Mouse (Mus musculus): ENCODE results near the gene Gal3st1. TPM values are rescaled to one million over a fixed set of nuclear protein-coding genes. Genes with fewer than 3 reads are reported as not detected.

Gal3st1 gene
- total and polyA plus RNA-seq, 2 experiments, result 2.2 to 4.4 TPM

GRCm38 (mm10) chr11:4036365-4037084 lies 53.1 kb downstream of the Gal3st1 start:
- TF ChIP-seq CTCF (IDR thresholded peaks at IDR 0.05; ENCODE audit: low read depth, low read length) (no peak), POLR2A (IDR thresholded peaks at IDR 0.05; ENCODE audit: extremely low read depth, insufficient read depth, low read length) (no peak)
- no peaks in the 10 kb centered on the region for H3K27me3 ChIP-seq (ENCODE audit: control insufficient read depth, insufficient read depth, low read length)
- peak overlapping the region; percentile 97 for H3K27ac ChIP-seq (replicated peaks; ENCODE audit: insufficient read depth, low read depth, low read length)
- WGBS, result 65% methylated on average over 9 of the region's 9 CpGs
- peak overlapping the region; percentile 64 for H3K9ac ChIP-seq (ENCODE audit: low read depth, low read length)
- H3K36me3 ChIP-seq (ENCODE audit: control insufficient read depth, insufficient read depth, low read length), result peaks cover 35% of the 10 kb centered on the region
- H3K4me3 ChIP-seq (ENCODE audit: insufficient read depth, low read depth, low read length), result no peak overlapping the region
- H3K79me2 ChIP-seq (ENCODE audit: control insufficient read depth, insufficient read depth, low read length), result peaks cover 8% of the 10 kb centered on the region; the same call in 1 of the 2 replicates
- peaks cover 21% of the 10 kb centered on the region for H3K4me1 ChIP-seq (ENCODE audit: control insufficient read depth, insufficient read depth, low read length)
- no peak for DNase-seq (ENCODE audit: extremely low read depth, low read depth, low spot score)

GRCm38 (mm10) chr11:4039951-4040350 lies 56.5 kb downstream of the Gal3st1 start:
- TF ChIP-seq CTCF (IDR thresholded peaks at IDR 0.05; ENCODE audit: low read depth, low read length) (no peak), POLR2A (IDR thresholded peaks at IDR 0.05; ENCODE audit: extremely low read depth, insufficient read depth, low read length) (no peak)
- no peak for DNase-seq (ENCODE audit: extremely low read depth, low read depth, low spot score)
- Histone ChIP-seq H3K9ac (ENCODE audit: low read depth, low read length) (no peak overlapping the region), H3K4me3 (ENCODE audit: insufficient read depth, low read depth, low read length) (no peak overlapping the region), H3K4me1 (ENCODE audit: control insufficient read depth, insufficient read depth, low read length) (peaks cover 12% of the 10 kb centered on the region; the same call in 1 of the 2 replicates), H3K27ac (replicated peaks; ENCODE audit: insufficient read depth, low read depth, low read length) (no peak overlapping the region), H3K36me3 (ENCODE audit: control insufficient read depth, insufficient read depth, low read length) (peaks cover 51% of the 10 kb centered on the region), H3K27me3 (ENCODE audit: control insufficient read depth, insufficient read depth, low read length) (no peaks in the 10 kb centered on the region), H3K79me2 (ENCODE audit: control insufficient read depth, insufficient read depth, low read length) (no peaks in the 10 kb centered on the region)
- WGBS, result 95% methylated on average over 4 of the region's 4 CpGs

- 74% methylated on average over 6 of the region's 6 CpGs for WGBS
- peaks cover 51% of the 10 kb centered on the region for H3K36me3 ChIP-seq (ENCODE audit: control insufficient read depth, insufficient read depth, low read length)
- peaks cover 6% of the 10 kb centered on the region; the same call in 1 of the 2 replicates for H3K4me1 ChIP-seq (ENCODE audit: control insufficient read depth, insufficient read depth, low read length)
- no peak overlapping the region for H3K27ac ChIP-seq (replicated peaks; ENCODE audit: insufficient read depth, low read depth, low read length)
- peak; percentile 58 for DNase-seq (ENCODE audit: extremely low read depth, low read depth, low spot score)
- no peak overlapping the region for H3K4me3 ChIP-seq (ENCODE audit: insufficient read depth, low read depth, low read length)
- TF ChIP-seq CTCF (IDR thresholded peaks at IDR 0.05; ENCODE audit: low read depth, low read length) (no peak), POLR2A (IDR thresholded peaks at IDR 0.05; ENCODE audit: extremely low read depth, insufficient read depth, low read length) (no peak)
- no peaks in the 10 kb centered on the region for H3K27me3 ChIP-seq (ENCODE audit: control insufficient read depth, insufficient read depth, low read length)
- no peak overlapping the region for H3K9ac ChIP-seq (ENCODE audit: low read depth, low read length)
- no peaks in the 10 kb centered on the region for H3K79me2 ChIP-seq (ENCODE audit: control insufficient read depth, insufficient read depth, low read length)
These were observed 57.7 kb downstream of the Gal3st1 start for GRCm38 (mm10) chr11:4041123-4041625.

GRCm38 (mm10) chr11:4043081-4043480 lies 59.6 kb downstream of the Gal3st1 start:
- TF ChIP-seq POLR2A (IDR thresholded peaks at IDR 0.05; ENCODE audit: extremely low read depth, insufficient read depth, low read length) (no peak), CTCF (IDR thresholded peaks at IDR 0.05; ENCODE audit: low read depth, low read length) (no peak)
- no peak overlapping the region for H3K27ac ChIP-seq (replicated peaks; ENCODE audit: insufficient read depth, low read depth, low read length)
- WGBS, result 90% methylated on average over 7 of the region's 7 CpGs

GRCm38 (mm10) chr11:4046526-4046925 lies 63.1 kb downstream of the Gal3st1 start:
- peaks cover 16% of the 10 kb centered on the region for H3K36me3 ChIP-seq (ENCODE audit: control insufficient read depth, insufficient read depth, low read length)
- TF ChIP-seq CTCF (IDR thresholded peaks at IDR 0.05; ENCODE audit: low read depth, low read length) (no peak), POLR2A (IDR thresholded peaks at IDR 0.05; ENCODE audit: extremely low read depth, insufficient read depth, low read length) (no peak)
- H3K27me3 ChIP-seq (ENCODE audit: control insufficient read depth, insufficient read depth, low read length), result no peaks in the 10 kb centered on the region
- H3K79me2 ChIP-seq (ENCODE audit: control insufficient read depth, insufficient read depth, low read length), result no peaks in the 10 kb centered on the region
- H3K4me3 ChIP-seq (ENCODE audit: insufficient read depth, low read depth, low read length), result no peak overlapping the region
- no peaks in the 10 kb centered on the region for H3K4me1 ChIP-seq (ENCODE audit: control insufficient read depth, insufficient read depth, low read length)
- WGBS, result 83% methylated on average over 5 of the region's 5 CpGs
- H3K27ac ChIP-seq (replicated peaks; ENCODE audit: insufficient read depth, low read depth, low read length), result no peak overlapping the region
- no peak overlapping the region for H3K9ac ChIP-seq (ENCODE audit: low read depth, low read length)
- no peak for DNase-seq (ENCODE audit: extremely low read depth, low read depth, low spot score)

More at GRCm38 (mm10) chr11:4043081-4043480, 59.6 kb downstream of the Gal3st1 start:
- H3K79me2 ChIP-seq (ENCODE audit: control insufficient read depth, insufficient read depth, low read length), result no peaks in the 10 kb centered on the region
- no peak for DNase-seq (ENCODE audit: extremely low read depth, low read depth, low spot score)
- H3K9ac ChIP-seq (ENCODE audit: low read depth, low read length), result no peak overlapping the region
- H3K36me3 ChIP-seq (ENCODE audit: control insufficient read depth, insufficient read depth, low read length), result peaks cover 40% of the 10 kb centered on the region
- no peaks in the 10 kb centered on the region for H3K27me3 ChIP-seq (ENCODE audit: control insufficient read depth, insufficient read depth, low read length)
- H3K4me3 ChIP-seq (ENCODE audit: insufficient read depth, low read depth, low read length), result no peak overlapping the region
- H3K4me1 ChIP-seq (ENCODE audit: control insufficient read depth, insufficient read depth, low read length), result no peaks in the 10 kb centered on the region

- 82% methylated on average over 2 of the region's 2 CpGs for WGBS
- peak; percentile 66 for DNase-seq (ENCODE audit: extremely low read depth, low read depth, low spot score)
- Histone ChIP-seq H3K9ac (ENCODE audit: low read depth, low read length) (no peak overlapping the region), H3K27me3 (ENCODE audit: control insufficient read depth, insufficient read depth, low read length) (no peaks in the 10 kb centered on the region), H3K79me2 (ENCODE audit: control insufficient read depth, insufficient read depth, low read length) (no peaks in the 10 kb centered on the region), H3K27ac (replicated peaks; ENCODE audit: insufficient read depth, low read depth, low read length) (no peak overlapping the region), H3K36me3 (ENCODE audit: control insufficient read depth, insufficient read depth, low read length) (peaks cover 7% of the 10 kb centered on the region; the same call in 1 of the 2 replicates), H3K4me1 (ENCODE audit: control insufficient read depth, insufficient read depth, low read length) (no peaks in the 10 kb centered on the region), H3K4me3 (ENCODE audit: insufficient read depth, low read depth, low read length) (no peak overlapping the region)
- TF ChIP-seq POLR2A (IDR thresholded peaks at IDR 0.05; ENCODE audit: extremely low read depth, insufficient read depth, low read length), result no peak
- TF ChIP-seq CTCF (IDR thresholded peaks at IDR 0.05; ENCODE audit: low read depth, low read length), result no peak
These were observed 64.3 kb downstream of the Gal3st1 start for GRCm38 (mm10) chr11:4047766-4048165.
